In genomic region chr6:52577270-52577669, GRCm38 (mm10) we compare ENCODE assay signal across 8 mouse cellular contexts.
A peak's percentile ranks its signal among the peaks of the same experiment; 100 is the strongest.
DNase-seq lines count a peak whose midpoint lies in the region; ATAC-seq and TF ChIP-seq lines count a peak whose summit lies in the region.

No protein-coding gene starts in this region.

- no peaks in the 10 kb centered on the region for H3K9me3 ChIP-seq in lung, embryonic 14.5 days (ENCODE audit: low read depth, low read length)

- peak; percentile 86 for TF ChIP-seq CTCF in heart, adult 2 months (IDR thresholded peaks at IDR 0.05)
- peak; percentile 65 for TF ChIP-seq CTCF in lung, embryonic 14.5 days (IDR thresholded peaks at IDR 0.05; ENCODE audit: low read depth)
- TF ChIP-seq CTCF in lung, adult 2 months (IDR thresholded peaks at IDR 0.05; ENCODE audit: insufficient read depth, low read length): no peak
- TF ChIP-seq CTCF in thymus, adult 2 months (IDR thresholded peaks at IDR 0.05; ENCODE audit: borderline replicate concordance, control insufficient read depth, extremely low read depth, insufficient read depth, low read length, poor library complexity): no peak

- H3K4me1 ChIP-seq in heart, adult 2 months (ENCODE audit: control insufficient read depth, insufficient read depth, low read length): no peaks in the 10 kb centered on the region
- H3K4me1 ChIP-seq in lung, embryonic 14.5 days (ENCODE audit: insufficient read depth): no peaks in the 10 kb centered on the region
- no peaks in the 10 kb centered on the region; the same call in none of the 2 replicates for H3K4me1 ChIP-seq in lung, adult 2 months (ENCODE audit: control insufficient read depth, insufficient read depth, low read length)
- no peaks in the 10 kb centered on the region; the same call in 1 of the 2 replicates for H3K4me1 ChIP-seq in thymus, adult 2 months (replicated peaks; ENCODE audit: control insufficient read depth, insufficient read depth, low read length)

- no peak overlapping the region for H3K9ac ChIP-seq in heart, adult 2 months (ENCODE audit: low read depth, low read length)
- no peak overlapping the region for H3K9ac ChIP-seq in lung, embryonic 14.5 days

- H3K4me3 ChIP-seq in heart, adult 2 months: no peak overlapping the region
- no peak overlapping the region for H3K4me3 ChIP-seq in lung, embryonic 14.5 days (ENCODE audit: low read depth, low read length)
- H3K4me3 ChIP-seq in lung, adult 2 months (replicated peaks; ENCODE audit: extremely low read depth, low read depth, low read length): no peak overlapping the region
- no peak overlapping the region for H3K4me3 ChIP-seq in thymus, adult 2 months (ENCODE audit: control insufficient read depth, insufficient read depth, low read length)

- no peaks in the 10 kb centered on the region; the same call in 1 of the 2 replicates for H3K79me2 ChIP-seq in heart, adult 2 months (replicated peaks; ENCODE audit: control insufficient read depth, insufficient read depth, low read length)

- no peak for ATAC-seq in lung, embryonic 14.5 days (ENCODE audit: insufficient read depth)

- TF ChIP-seq POLR2A in heart, adult 2 months (IDR thresholded peaks at IDR 0.05; ENCODE audit: insufficient read depth, low read depth, low read length): no peak
- no peak for TF ChIP-seq POLR2A in lung, adult 2 months (IDR thresholded peaks at IDR 0.05; ENCODE audit: borderline replicate concordance, extremely low read depth, low read depth, low read length)
- TF ChIP-seq POLR2A in thymus, adult 2 months (IDR thresholded peaks at IDR 0.05; ENCODE audit: control insufficient read depth, extremely low read depth, insufficient read depth, low read length, poor library complexity): no peak

- no peak for DNase-seq in heart, adult 2 months
- DNase-seq in heart, postnatal 36 days: no peak
- DNase-seq in lung, embryonic 14.5 days: peak; percentile 85
- no peak for DNase-seq in lung, adult 2 months
- peak; percentile 38 for DNase-seq in c-Kit-positive CD71-positive TER-119-negative erythroid progenitor cells, embryonic 14.5 days (ENCODE audit: low read depth)
- peak; percentile 45 for DNase-seq in splenic B cell, adult 2 months (ENCODE audit: low read depth, low spot score)
- no peak for DNase-seq in T-cell, adult 2 months (ENCODE audit: low spot score)
- DNase-seq in thymus, adult 2 months: no peak

- H3K36me3 ChIP-seq in heart, adult 2 months (ENCODE audit: control insufficient read depth, insufficient read depth, low read length): peaks cover 8% of the 10 kb centered on the region
- no peaks in the 10 kb centered on the region for H3K36me3 ChIP-seq in lung, embryonic 14.5 days (ENCODE audit: insufficient read depth)
- H3K36me3 ChIP-seq in splenic B cell, adult 2 months (ENCODE audit: control insufficient read depth, insufficient read depth, low read length, poor library complexity, severe bottlenecking): no peaks in the 10 kb centered on the region; the same call in 1 of the 2 replicates
- H3K36me3 ChIP-seq in thymus, adult 2 months (ENCODE audit: control insufficient read depth, insufficient read depth, low read length): peaks cover 4% of the 10 kb centered on the region; the same call in 1 of the 2 replicates

- no peak overlapping the region for H3K27ac ChIP-seq in heart, adult 2 months
- H3K27ac ChIP-seq in lung, embryonic 14.5 days (ENCODE audit: low read depth): no peak overlapping the region
- no peak overlapping the region for H3K27ac ChIP-seq in thymus, adult 2 months (ENCODE audit: control insufficient read depth, insufficient read depth, low read length)

- H3K27me3 ChIP-seq in heart, adult 2 months (ENCODE audit: control insufficient read depth, insufficient read depth, low read length): no peaks in the 10 kb centered on the region
- H3K27me3 ChIP-seq in lung, embryonic 14.5 days (ENCODE audit: insufficient read depth, low read length): no peaks in the 10 kb centered on the region
- H3K27me3 ChIP-seq in splenic B cell, adult 2 months (ENCODE audit: control insufficient read depth, insufficient read depth, low read length, poor library complexity, severe bottlenecking): no peaks in the 10 kb centered on the region
- no peaks in the 10 kb centered on the region for H3K27me3 ChIP-seq in thymus, adult 2 months (ENCODE audit: control insufficient read depth, insufficient read depth, low read length)

- no peak for TF ChIP-seq EP300 in heart, adult 2 months (IDR thresholded peaks at IDR 0.05; ENCODE audit: insufficient read depth, low read depth, low read length)

- H3K4me2 ChIP-seq in lung, embryonic 14.5 days: no peak overlapping the region

- intact Hi-C loops in heart, adult 2 months (cut with DNase I): loop anchor here (1.0 to 5.0 kb wide), 5 partner anchors 70 to 320 kb away; no protein-coding TSS in a partner anchor
- intact Hi-C loops in heart, postnatal 36 days (cut with DNase I): loop anchor here (1.0 to 5.0 kb wide), 6 partner anchors 70 to 340 kb away; no protein-coding TSS in a partner anchor

- 27% methylated on average over 4 of the region's 4 CpGs for WGBS in heart, adult 2 months
- WGBS in lung, embryonic 14.5 days: 27% methylated on average over 4 of the region's 4 CpGs
- WGBS in lung, adult 2 months: 26% methylated on average over 4 of the region's 4 CpGs
- 75% methylated on average over 4 of the region's 4 CpGs for WGBS in thymus, adult 2 months

Comparison
In these comparisons a context has a peak if more than half of its experiments do, and no peak if none do; other contexts are left out.
1. DNase-seq: peak in lung, embryonic 14.5 days (single experiment), c-Kit-positive CD71-positive TER-119-negative erythroid progenitor cells, embryonic 14.5 days (single experiment) and splenic B cell, adult 2 months (single experiment); none in heart, adult 2 months (0 of 2), heart, postnatal 36 days (0 of 2), lung, adult 2 months (single experiment), T-cell, adult 2 months (single experiment) and thymus, adult 2 months (single experiment).
2. CTCF ChIP-seq: peak in heart, adult 2 months (single experiment) and lung, embryonic 14.5 days (single experiment); none in lung, adult 2 months (single experiment) and thymus, adult 2 months (single experiment).